Mouse (Mus musculus) mature B cell (primary cell): ENCODE results near the gene Cfap100.

Source experiments
- in situ Hi-C: fragments of 300-500 bp; cut with MboI; formaldehyde crosslinking; loops from 2 replicates; pipeline ENCODE4 v1.14.3; 2019

Cfap100 gene

GRCm38 (mm10) chr6:90381465-90381864 lies 47.1 kb downstream of the Cfap100 start:
- in situ Hi-C loops, result no loop called here

- in situ Hi-C loops, result no loop called here
These were observed 50.9 kb downstream of the Cfap100 start for GRCm38 (mm10) chr6:90377708-90378107.

GRCm38 (mm10) chr6:90374647-90375046 lies 54.0 kb downstream of the Cfap100 start:
- in situ Hi-C loops, result no loop called here

- in situ Hi-C loops, result no loop called here
These were observed 58.7 kb downstream of the Cfap100 start for GRCm38 (mm10) chr6:90369725-90370553.

DNA sequence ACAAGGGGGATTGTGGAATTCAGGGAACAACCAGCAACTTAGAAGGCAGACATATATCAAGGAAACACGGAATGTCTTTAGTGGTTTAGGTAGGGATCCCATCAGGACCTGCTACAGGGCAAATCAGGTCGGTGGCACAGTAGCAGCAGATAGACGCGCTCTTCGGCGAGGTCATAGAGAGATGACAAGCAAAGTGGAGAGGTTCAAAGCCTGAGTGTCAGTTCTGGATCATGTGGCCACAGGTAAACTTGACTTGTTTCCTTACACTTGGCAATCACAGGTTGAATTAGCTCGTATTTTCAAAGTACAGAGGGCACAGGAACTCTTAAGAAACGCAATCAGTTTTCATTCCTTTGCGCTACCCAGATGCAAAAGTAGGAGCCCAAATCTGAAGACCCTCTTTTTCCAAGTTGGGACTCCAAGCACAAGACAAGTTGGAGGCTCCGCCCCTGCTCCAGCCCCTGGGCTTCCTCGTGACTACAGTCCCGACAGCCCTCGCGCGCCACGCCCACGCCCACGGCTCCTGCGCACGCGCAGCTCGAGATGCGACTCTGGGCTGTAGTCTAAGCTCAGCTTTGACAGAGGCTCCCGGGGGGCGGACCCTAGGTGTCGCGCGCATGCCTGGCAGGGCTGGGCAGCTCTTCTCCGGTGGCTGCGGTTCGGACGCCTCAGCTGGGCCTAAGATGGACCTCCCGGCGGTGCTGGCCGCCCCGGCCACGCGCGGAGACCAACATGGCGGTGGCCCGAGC lies 59.4 kb downstream of the Cfap100 start, which contains the start of gene Zxdc:
TSS of gene Zxdc (plus strand) at position 517 of the 749 bp plus-strand sequence.
- in situ Hi-C loops, result no loop called here

- in situ Hi-C loops, result no loop called here
These were observed 65.3 kb downstream of the Cfap100 start for GRCm38 (mm10) chr6:90363301-90363700.

- in situ Hi-C loops, result no loop called here
These were observed 67.5 kb downstream of the Cfap100 start for GRCm38 (mm10) chr6:90360922-90361614.

GRCm38 (mm10) chr6:90360024-90360781 lies 68.4 kb downstream of the Cfap100 start:
- in situ Hi-C loops, result no loop called here

- in situ Hi-C loops, result no loop called here
These were observed 69.2 kb downstream of the Cfap100 start for GRCm38 (mm10) chr6:90359445-90359844.

DNA sequence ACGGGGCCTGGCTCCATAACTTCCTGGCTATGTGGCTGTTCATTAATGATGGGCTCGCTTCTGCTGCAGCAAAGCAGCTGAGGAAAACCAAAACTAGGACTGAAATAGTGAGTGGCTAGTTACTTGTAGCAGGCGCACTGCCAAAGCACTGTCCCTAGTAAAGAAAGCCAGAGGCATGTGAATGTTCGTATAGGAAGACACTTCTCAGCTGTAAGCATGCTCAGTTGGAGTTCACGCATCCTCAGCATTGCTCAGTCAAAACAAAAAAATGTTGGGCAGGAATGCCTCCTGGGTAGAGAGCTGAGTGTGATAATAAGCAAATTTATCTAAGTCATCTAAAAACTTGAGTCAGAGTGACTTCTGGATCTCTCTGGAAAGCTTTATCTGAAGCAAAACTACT lies 70.5 kb downstream of the Cfap100 start:
- in situ Hi-C loops, result no loop called here
